Mouse (Mus musculus): ENCODE data around the gene Slc12a3. TPM values are rescaled to one million over a fixed set of nuclear protein-coding genes. Genes with fewer than 3 reads are reported as not detected.

The Slc12a3 gene
- polyA plus RNA-seq, 1 experiment from 2014 or later: 0.16 TPM

- no peak overlapping the region for H3K27ac ChIP-seq (ENCODE audit: low read depth, low read length)
- WGBS: 80% methylated on average over 6 of the region's 6 CpGs
- no peaks in the 10 kb centered on the region for H3K9me3 ChIP-seq (ENCODE audit: control insufficient read depth)
- no peaks in the 10 kb centered on the region for H3K4me1 ChIP-seq (replicated peaks; ENCODE audit: control insufficient read depth, insufficient read depth, low read length)
- no peak overlapping the region for H3K4me2 ChIP-seq (replicated peaks; ENCODE audit: low read depth)
- H3K27me3 ChIP-seq (replicated peaks; ENCODE audit: control insufficient read depth, insufficient read depth, low read length): no peaks in the 10 kb centered on the region
- no peak for TF ChIP-seq CTCF (IDR thresholded peaks at IDR 0.05; ENCODE audit: low read depth)
- H3K36me3 ChIP-seq (ENCODE audit: control insufficient read depth, insufficient read depth): no peaks in the 10 kb centered on the region
- H3K4me3 ChIP-seq (ENCODE audit: low read depth, low read length): no peak overlapping the region
- no peak overlapping the region for H3K9ac ChIP-seq (ENCODE audit: low read depth, low read length)
- ATAC-seq: no peak
Measured at GRCm38 (mm10) chr8:94323041-94323440, 6.0 kb upstream of the Slc12a3 start.

- Histone ChIP-seq H3K9ac (ENCODE audit: low read depth, low read length) (no peak overlapping the region), H3K27ac (ENCODE audit: low read depth, low read length) (no peak overlapping the region), H3K4me1 (replicated peaks; ENCODE audit: control insufficient read depth, insufficient read depth, low read length) (no peaks in the 10 kb centered on the region), H3K4me3 (ENCODE audit: low read depth, low read length) (no peak overlapping the region), H3K36me3 (ENCODE audit: control insufficient read depth, insufficient read depth) (no peaks in the 10 kb centered on the region), H3K4me2 (replicated peaks; ENCODE audit: low read depth) (no peak overlapping the region), H3K27me3 (replicated peaks; ENCODE audit: control insufficient read depth, insufficient read depth, low read length) (no peaks in the 10 kb centered on the region), H3K9me3 (ENCODE audit: control insufficient read depth) (no peaks in the 10 kb centered on the region)
- no peak for TF ChIP-seq CTCF (IDR thresholded peaks at IDR 0.05; ENCODE audit: low read depth)
- 50% methylated on average over 12 of the region's 12 CpGs for WGBS
- ATAC-seq: no peak
Measured at GRCm38 (mm10) chr8:94324071-94324470, 4.9 kb upstream of the Slc12a3 start.

GRCm38 (mm10) chr8:94326016-94326415 is 3.0 kb upstream of the Slc12a3 start:
- H3K27me3 ChIP-seq (replicated peaks; ENCODE audit: control insufficient read depth, insufficient read depth, low read length): no peaks in the 10 kb centered on the region
- no peaks in the 10 kb centered on the region for H3K4me1 ChIP-seq (replicated peaks; ENCODE audit: control insufficient read depth, insufficient read depth, low read length)
- no peaks in the 10 kb centered on the region for H3K36me3 ChIP-seq (ENCODE audit: control insufficient read depth, insufficient read depth)
- H3K9ac ChIP-seq (ENCODE audit: low read depth, low read length): no peak overlapping the region
- ATAC-seq: no peak
- no peak overlapping the region for H3K4me3 ChIP-seq (ENCODE audit: low read depth, low read length)
- H3K27ac ChIP-seq (ENCODE audit: low read depth, low read length): no peak overlapping the region
- TF ChIP-seq CTCF (IDR thresholded peaks at IDR 0.05; ENCODE audit: low read depth): no peak
- 62% methylated on average over 4 of the region's 4 CpGs for WGBS
- no peak overlapping the region for H3K4me2 ChIP-seq (replicated peaks; ENCODE audit: low read depth)
- no peaks in the 10 kb centered on the region for H3K9me3 ChIP-seq (ENCODE audit: control insufficient read depth)

GRCm38 (mm10) chr8:94330733-94331132 is 1.7 kb downstream of the Slc12a3 start:
- no peak overlapping the region for H3K27ac ChIP-seq (ENCODE audit: low read depth, low read length)
- H3K36me3 ChIP-seq (ENCODE audit: control insufficient read depth, insufficient read depth): no peaks in the 10 kb centered on the region
- WGBS: 28% methylated on average over 4 of the region's 4 CpGs
- 0 out of 2 replicates have a peak, but pooled peaks have one; percentile 14 for ATAC-seq
- H3K4me3 ChIP-seq (ENCODE audit: low read depth, low read length): no peak overlapping the region
- H3K4me1 ChIP-seq (replicated peaks; ENCODE audit: control insufficient read depth, insufficient read depth, low read length): no peaks in the 10 kb centered on the region
- H3K27me3 ChIP-seq (replicated peaks; ENCODE audit: control insufficient read depth, insufficient read depth, low read length): no peaks in the 10 kb centered on the region
- peak; percentile 94 for TF ChIP-seq CTCF (IDR thresholded peaks at IDR 0.05; ENCODE audit: low read depth)
- H3K9me3 ChIP-seq (ENCODE audit: control insufficient read depth): no peaks in the 10 kb centered on the region
- H3K9ac ChIP-seq (ENCODE audit: low read depth, low read length): no peak overlapping the region
- H3K4me2 ChIP-seq (replicated peaks; ENCODE audit: low read depth): no peak overlapping the region

GRCm38 (mm10) chr8:94333345-94333744 is 4.3 kb downstream of the Slc12a3 start:
- 37% methylated on average over 5 of the region's 5 CpGs for WGBS
- Histone ChIP-seq H3K9me3 (ENCODE audit: control insufficient read depth) (no peaks in the 10 kb centered on the region), H3K27me3 (replicated peaks; ENCODE audit: control insufficient read depth, insufficient read depth, low read length) (no peaks in the 10 kb centered on the region), H3K36me3 (ENCODE audit: control insufficient read depth, insufficient read depth) (no peaks in the 10 kb centered on the region), H3K4me2 (replicated peaks; ENCODE audit: low read depth) (no peak overlapping the region), H3K4me3 (ENCODE audit: low read depth, low read length) (no peak overlapping the region), H3K27ac (ENCODE audit: low read depth, low read length) (no peak overlapping the region), H3K4me1 (replicated peaks; ENCODE audit: control insufficient read depth, insufficient read depth, low read length) (no peaks in the 10 kb centered on the region), H3K9ac (ENCODE audit: low read depth, low read length) (no peak overlapping the region)
- peak; percentile 74 for TF ChIP-seq CTCF (IDR thresholded peaks at IDR 0.05; ENCODE audit: low read depth)
- peak; percentile 8; the same call in 1 of the 2 replicates for ATAC-seq

GRCm38 (mm10) chr8:94337559-94337958 is 8.6 kb downstream of the Slc12a3 start:
- Histone ChIP-seq H3K4me1 (replicated peaks; ENCODE audit: control insufficient read depth, insufficient read depth, low read length) (no peaks in the 10 kb centered on the region), H3K27me3 (replicated peaks; ENCODE audit: control insufficient read depth, insufficient read depth, low read length) (no peaks in the 10 kb centered on the region), H3K9me3 (ENCODE audit: control insufficient read depth) (no peaks in the 10 kb centered on the region), H3K27ac (ENCODE audit: low read depth, low read length) (no peak overlapping the region), H3K36me3 (ENCODE audit: control insufficient read depth, insufficient read depth) (no peaks in the 10 kb centered on the region), H3K4me2 (replicated peaks; ENCODE audit: low read depth) (no peak overlapping the region), H3K9ac (ENCODE audit: low read depth, low read length) (no peak overlapping the region), H3K4me3 (ENCODE audit: low read depth, low read length) (no peak overlapping the region)
- no peak for ATAC-seq
- TF ChIP-seq CTCF (IDR thresholded peaks at IDR 0.05; ENCODE audit: low read depth): no peak
- 84% methylated on average over 8 of the region's 8 CpGs for WGBS

- 65% methylated on average over 7 of the region's 7 CpGs for WGBS
- no peaks in the 10 kb centered on the region for H3K9me3 ChIP-seq (ENCODE audit: control insufficient read depth)
- H3K36me3 ChIP-seq (ENCODE audit: control insufficient read depth, insufficient read depth): no peaks in the 10 kb centered on the region
- no peak overlapping the region for H3K27ac ChIP-seq (ENCODE audit: low read depth, low read length)
- no peaks in the 10 kb centered on the region for H3K4me1 ChIP-seq (replicated peaks; ENCODE audit: control insufficient read depth, insufficient read depth, low read length)
- H3K27me3 ChIP-seq (replicated peaks; ENCODE audit: control insufficient read depth, insufficient read depth, low read length): no peaks in the 10 kb centered on the region
- ATAC-seq: peak; percentile 18
- H3K4me3 ChIP-seq (ENCODE audit: low read depth, low read length): no peak overlapping the region
- H3K4me2 ChIP-seq (replicated peaks; ENCODE audit: low read depth): no peak overlapping the region
- TF ChIP-seq CTCF (IDR thresholded peaks at IDR 0.05; ENCODE audit: low read depth): no peak
- H3K9ac ChIP-seq (ENCODE audit: low read depth, low read length): no peak overlapping the region
Measured at GRCm38 (mm10) chr8:94340796-94341195, 11.8 kb downstream of the Slc12a3 start.

All from intestine, postnatal 0 days (tissue).